Mouse (Mus musculus): Measurements from ENCODE around the gene Gm10944.

The Gm10944 gene

DNA sequence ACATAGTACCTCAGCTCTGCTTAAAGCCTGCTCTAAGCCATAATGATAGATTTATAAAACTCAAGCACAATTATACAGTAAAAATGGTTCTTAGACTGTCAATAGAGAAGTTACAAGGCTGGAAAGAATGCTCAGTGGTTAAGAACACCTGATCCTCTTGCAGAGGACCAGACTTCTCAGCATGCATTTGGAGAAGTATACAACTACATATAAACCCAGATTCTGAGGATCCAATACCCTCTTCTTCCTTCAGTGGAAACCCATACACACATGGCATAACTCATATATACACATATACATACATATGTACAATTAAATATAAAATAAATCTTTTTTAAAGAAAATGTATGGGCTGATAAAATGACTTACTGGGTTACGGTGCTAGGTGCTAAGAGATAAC lies at the start of gene Gm10944:
Gm10944 (plus strand) TSS at position 301 of the 400 bp plus-strand sequence.
- in situ Hi-C loops (cut with MboI, MseI) = no loop called here

GRCm38 (mm10) chr10:10655991-10656390 lies 25.2 kb upstream of the Gm10944 start:
- in situ Hi-C loops (cut with MboI, MseI) = no loop called here

GRCm38 (mm10) chr10:10656621-10657020 lies 24.5 kb upstream of the Gm10944 start:
- in situ Hi-C loops (cut with MboI, MseI) = no loop called here

DNA sequence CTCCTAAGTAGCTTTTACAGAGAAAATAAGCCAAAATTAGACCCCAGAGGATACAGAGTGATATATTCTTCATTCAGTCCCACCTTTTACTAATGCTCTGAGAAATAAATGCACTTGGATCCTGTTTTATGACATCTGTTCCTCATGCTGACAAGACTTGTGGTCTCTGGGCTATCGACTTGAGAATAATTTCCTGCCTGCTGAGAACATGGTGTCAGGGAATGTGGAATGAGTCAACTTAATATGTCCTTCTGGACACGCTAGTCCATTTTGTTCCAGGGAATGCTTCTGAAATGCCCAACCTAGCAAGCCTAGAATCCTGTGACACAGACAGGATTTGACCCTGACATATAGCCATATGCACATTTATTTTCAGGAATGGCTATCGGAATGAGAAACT lies 22.0 kb upstream of the Gm10944 start:
- in situ Hi-C loops (cut with MboI, MseI) = no loop called here

DNA sequence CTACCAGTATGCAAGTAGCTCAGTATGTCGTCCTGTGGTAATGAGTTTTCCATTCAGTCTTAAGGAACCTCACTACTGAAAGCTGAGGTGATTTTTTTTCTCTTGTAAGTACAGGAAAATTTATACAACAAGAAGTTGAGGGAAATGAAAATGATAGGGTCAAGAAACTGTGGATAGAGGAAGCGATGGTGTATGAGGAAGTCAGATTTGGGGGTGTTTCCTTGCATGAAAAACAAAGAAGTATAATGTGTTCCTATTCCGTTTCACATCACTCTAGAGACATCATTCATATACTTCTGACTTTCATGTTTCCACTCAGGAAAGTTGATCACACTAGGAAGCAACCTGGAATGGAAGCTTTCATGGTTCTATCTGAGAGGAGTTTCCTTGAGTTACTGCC lies 21.2 kb upstream of the Gm10944 start:
- in situ Hi-C loops (cut with MboI, MseI) = no loop called here

DNA sequence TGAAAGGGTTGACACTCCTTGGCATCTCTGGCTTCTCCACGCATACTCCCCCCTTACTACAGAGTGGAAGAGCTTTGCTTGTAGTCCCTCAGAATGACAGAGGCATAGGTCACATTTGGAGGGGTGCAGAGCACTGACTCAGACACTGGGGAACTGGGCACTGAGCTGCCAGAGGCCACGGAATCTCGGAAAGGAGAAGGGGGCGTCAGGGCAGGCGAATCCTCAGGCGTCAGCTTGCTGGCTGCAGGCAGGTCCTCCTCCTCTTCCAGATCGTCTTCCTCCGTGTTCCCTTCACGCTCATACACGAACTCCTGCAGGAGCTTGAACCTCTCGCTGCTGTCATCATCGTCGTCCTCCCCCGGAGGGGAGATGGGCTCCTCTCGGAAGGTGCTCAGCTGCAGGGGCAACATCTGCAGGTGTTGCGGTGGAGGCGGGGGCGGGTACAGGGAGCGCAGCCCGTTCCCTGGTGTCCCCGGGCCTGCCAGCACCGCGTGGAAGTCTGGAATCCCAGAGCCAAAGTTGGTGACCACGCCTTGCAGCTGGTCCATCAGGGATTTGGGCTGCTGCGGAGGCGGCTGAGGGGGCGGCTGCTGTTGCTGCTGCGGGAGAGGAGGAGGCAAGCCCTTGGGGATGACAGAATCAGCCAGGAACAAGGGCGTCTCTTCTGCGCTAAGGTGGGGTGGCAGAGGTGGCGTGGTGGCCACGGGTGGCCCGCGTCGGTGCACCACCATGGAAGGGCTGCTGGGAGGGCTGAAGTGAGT lies 7.9 kb downstream of the Gm10944 start:
- in situ Hi-C loops (cut with MboI, MseI) = no loop called here

DNA sequence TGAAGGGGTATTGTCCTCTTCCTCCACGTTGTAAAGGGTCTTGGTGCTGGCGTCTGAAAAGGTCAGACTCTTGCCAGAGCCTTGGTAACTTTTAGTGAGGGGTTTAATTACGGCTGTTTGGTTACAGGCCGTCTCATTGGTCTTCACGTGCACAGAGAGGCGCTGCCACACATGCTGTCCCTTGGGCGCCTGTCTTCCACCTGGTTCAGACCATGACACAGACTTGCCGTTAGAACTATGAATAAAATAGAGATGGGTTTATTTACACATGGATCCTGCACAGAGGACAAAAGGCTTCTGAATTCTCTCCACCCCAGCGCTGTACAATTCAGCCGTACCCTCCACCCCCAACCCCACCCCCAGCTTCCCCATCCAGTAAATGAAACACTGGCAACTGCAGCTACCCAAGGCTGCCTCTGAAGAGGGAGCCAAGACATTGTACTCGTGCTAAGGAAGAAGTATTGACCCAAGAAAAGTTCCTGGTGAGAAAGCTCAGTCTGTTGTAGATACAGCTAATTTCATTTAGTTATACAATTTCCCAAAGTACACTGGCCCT lies 8.6 kb downstream of the Gm10944 start:
- in situ Hi-C loops (cut with MboI, MseI) = no loop called here

GRCm38 (mm10) chr10:10697497-10697896 lies 16.3 kb downstream of the Gm10944 start:
- in situ Hi-C loops (cut with MboI, MseI) = no loop called here

GRCm38 (mm10) chr10:10700903-10701302 lies 19.8 kb downstream of the Gm10944 start:
- in situ Hi-C loops (cut with MboI, MseI) = no loop called here

DNA sequence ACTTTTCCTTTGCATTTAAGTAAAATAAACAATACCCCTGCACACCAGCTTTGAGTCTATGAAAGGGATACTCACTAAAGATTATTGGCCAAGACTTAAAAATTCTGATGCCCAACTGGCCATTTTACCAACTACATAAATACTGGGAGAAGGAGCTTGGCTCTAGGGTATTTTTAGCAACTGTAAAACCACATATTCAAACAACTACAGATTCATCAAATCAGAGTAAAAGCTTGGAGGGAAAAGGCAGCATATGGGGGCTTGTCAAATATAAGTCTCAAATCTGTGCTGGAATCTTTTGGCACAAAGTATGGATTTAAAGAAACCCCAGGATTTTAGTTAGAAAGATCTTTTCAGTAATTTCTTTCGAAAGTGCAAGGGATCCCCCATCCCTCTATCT lies 20.2 kb downstream of the Gm10944 start:
- in situ Hi-C loops (cut with MboI, MseI) = no loop called here

DNA sequence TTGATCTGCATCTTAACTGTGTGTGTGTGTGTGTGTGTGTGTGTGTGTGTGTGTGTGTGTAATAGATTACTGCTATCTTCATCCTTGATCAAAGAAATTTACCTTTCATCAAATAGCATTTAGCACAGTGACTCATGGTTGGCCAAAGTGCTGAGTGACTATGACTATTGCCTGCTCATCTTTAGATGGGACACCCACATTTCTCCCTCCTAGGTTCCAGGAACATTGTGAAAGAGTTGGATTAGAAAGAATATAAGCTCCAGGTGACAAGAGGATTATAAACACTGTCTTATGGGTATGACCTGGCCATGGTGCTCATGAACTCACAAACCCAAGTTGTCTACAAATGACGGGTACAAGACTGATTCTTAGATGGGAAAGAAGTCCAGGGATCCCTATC lies 26.9 kb downstream of the Gm10944 start:
- in situ Hi-C loops (cut with MboI, MseI) = no loop called here

GRCm38 (mm10) chr10:10710359-10710758 lies 29.2 kb downstream of the Gm10944 start:
- in situ Hi-C loops (cut with MboI, MseI) = no loop called here

DNA sequence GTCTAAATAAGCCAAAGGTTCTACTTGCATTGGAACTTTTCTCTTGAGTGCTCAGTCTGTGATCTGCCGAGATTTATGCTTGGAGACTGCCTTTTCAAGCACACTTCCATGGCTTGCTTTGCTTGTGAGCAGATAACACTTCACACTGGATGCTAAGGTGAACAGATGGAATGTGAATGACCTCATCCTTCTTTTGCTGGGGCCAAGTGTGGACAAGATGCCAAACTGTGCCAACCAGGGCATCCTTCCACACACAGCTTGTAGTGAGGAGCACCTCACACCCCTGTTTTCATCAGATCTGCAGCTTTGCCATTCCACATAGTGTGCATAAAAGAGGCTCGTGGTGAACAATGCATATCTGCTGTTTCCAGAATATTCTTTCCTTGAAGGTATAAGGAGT lies 29.7 kb downstream of the Gm10944 start:
- in situ Hi-C loops (cut with MboI, MseI) = no loop called here

DNA sequence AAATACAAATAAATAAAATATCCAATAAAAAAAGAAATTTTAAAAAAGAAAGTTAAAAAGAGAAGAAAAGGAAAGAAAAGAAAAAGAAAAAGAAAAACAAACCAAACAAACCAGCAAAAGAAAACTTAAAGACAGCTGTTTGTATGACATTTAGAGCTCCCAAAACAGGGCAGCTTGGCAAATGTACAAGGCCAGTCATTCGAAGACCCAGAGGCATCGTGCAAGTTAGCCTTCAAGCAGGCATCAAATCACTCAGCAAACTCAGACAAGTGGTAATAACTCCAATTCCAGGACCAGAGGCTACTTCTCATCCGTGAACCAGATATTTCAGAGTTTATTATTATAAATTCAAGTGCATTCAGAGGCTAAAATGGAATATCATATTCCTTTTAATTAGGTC lies 45.4 kb downstream of the Gm10944 start:
- in situ Hi-C loops (cut with MboI, MseI) = no loop called here

Data from T-helper 17 cell (primary cell).